Mouse (Mus musculus): ENCODE results near the gene Rbpms2. TPM values are rescaled to one million over a fixed set of nuclear protein-coding genes. Genes with fewer than 3 reads are reported as not detected.

Gene Rbpms2
- polyA plus RNA-seq, 1 experiment = 162 TPM

DNA sequence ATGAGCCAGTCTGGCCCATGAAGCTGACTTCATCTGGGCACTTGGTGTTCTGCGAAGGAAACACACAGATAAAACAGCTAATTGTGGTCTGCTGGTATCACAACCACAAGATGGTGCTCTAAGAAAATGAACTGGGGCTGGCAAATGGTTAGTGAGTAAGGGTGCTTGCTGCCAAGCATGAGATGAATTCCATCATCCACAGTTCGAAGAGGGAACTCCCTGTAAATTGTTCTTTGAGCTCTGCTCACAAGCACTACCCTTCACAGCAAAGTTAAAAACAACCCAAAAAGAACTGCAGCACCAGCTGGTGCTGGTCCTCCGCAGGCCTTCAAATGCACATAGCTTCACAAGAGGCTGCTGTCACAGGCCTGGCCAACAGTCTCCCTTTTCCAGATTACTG is 66.2 kb downstream of the Rbpms2 start:
- H3K9ac ChIP-seq (ENCODE audit: low read depth, poor library complexity, severe bottlenecking) = no peak overlapping the region
- no peaks in the 10 kb centered on the region for H3K27me3 ChIP-seq (ENCODE audit: control insufficient read depth, insufficient read depth, low read length, poor library complexity, severe bottlenecking)
- H3K4me1 ChIP-seq (ENCODE audit: control insufficient read depth, insufficient read depth, low read length) = peaks cover 2% of the 10 kb centered on the region
- H3K9me3 ChIP-seq (replicated peaks; ENCODE audit: control insufficient read depth, insufficient read depth, low read length, poor library complexity, severe bottlenecking) = no peaks in the 10 kb centered on the region
- no peak overlapping the region for H3K27ac ChIP-seq (ENCODE audit: insufficient read depth, low read length)
- H3K4me3 ChIP-seq (ENCODE audit: low read depth, low read length) = no peak overlapping the region
- TF ChIP-seq POLR2A (IDR thresholded peaks at IDR 0.05; ENCODE audit: insufficient read depth, low read length) (no peak), CTCF (IDR thresholded peaks at IDR 0.05; ENCODE audit: low read depth, low read length) (no peak), EP300 (IDR thresholded peaks at IDR 0.05; ENCODE audit: insufficient read depth, low read depth, low read length) (no peak)
- peaks cover 48% of the 10 kb centered on the region for H3K36me3 ChIP-seq (ENCODE audit: control insufficient read depth, insufficient read depth, low read length, poor library complexity, severe bottlenecking)

DNA sequence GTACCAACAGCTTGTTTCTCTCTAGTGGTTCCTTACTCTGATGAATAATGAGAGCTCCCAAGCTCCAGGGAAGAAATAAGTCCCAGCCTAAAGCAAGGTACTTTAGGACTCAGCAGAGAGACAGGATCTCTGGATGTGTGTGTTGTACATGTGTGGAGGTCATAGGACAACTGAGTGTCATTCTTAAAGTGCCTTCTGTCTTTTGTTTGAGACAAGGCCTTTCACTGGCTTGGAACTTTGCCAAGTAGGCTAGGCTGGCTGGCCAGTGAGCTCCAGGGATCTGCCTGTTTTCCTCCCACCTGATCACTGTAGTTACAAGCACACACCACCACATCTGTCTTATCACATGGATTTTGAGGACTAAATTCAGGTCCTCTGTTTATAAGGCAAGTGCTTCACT is 66.9 kb downstream of the Rbpms2 start:
- Histone ChIP-seq H3K4me1 (ENCODE audit: control insufficient read depth, insufficient read depth, low read length) (peaks cover 2% of the 10 kb centered on the region), H3K9ac (ENCODE audit: low read depth, poor library complexity, severe bottlenecking) (no peak overlapping the region), H3K36me3 (ENCODE audit: control insufficient read depth, insufficient read depth, low read length, poor library complexity, severe bottlenecking) (peaks cover 52% of the 10 kb centered on the region), H3K4me3 (ENCODE audit: low read depth, low read length) (no peak overlapping the region), H3K27me3 (ENCODE audit: control insufficient read depth, insufficient read depth, low read length, poor library complexity, severe bottlenecking) (no peaks in the 10 kb centered on the region), H3K9me3 (replicated peaks; ENCODE audit: control insufficient read depth, insufficient read depth, low read length, poor library complexity, severe bottlenecking) (no peaks in the 10 kb centered on the region), H3K27ac (ENCODE audit: insufficient read depth, low read length) (no peak overlapping the region)
- TF ChIP-seq EP300 (IDR thresholded peaks at IDR 0.05; ENCODE audit: insufficient read depth, low read depth, low read length) (no peak), POLR2A (IDR thresholded peaks at IDR 0.05; ENCODE audit: insufficient read depth, low read length) (no peak), CTCF (IDR thresholded peaks at IDR 0.05; ENCODE audit: low read depth, low read length) (no peak)

DNA sequence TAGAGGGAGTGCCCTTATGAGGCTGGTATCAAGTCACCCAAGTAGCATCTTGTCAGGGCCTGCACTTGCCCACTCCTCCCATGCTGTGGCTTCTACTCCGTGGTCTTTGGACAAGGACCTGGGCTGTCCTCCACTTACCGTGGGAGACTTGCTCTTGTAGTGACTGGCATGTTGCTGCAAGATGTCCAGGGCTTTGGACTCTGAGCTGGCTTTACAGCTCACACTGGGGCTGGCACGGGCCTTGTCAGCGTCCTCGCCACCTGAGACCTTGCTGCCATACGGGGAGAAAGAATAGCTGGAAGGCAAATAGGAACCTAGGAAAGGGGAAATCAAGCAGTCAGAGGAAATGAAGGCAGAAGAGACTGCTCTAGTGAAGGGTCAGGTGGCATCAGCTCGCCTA is 67.9 kb downstream of the Rbpms2 start:
- TF ChIP-seq POLR2A (IDR thresholded peaks at IDR 0.05; ENCODE audit: insufficient read depth, low read length) (no peak), EP300 (IDR thresholded peaks at IDR 0.05; ENCODE audit: insufficient read depth, low read depth, low read length) (no peak), CTCF (IDR thresholded peaks at IDR 0.05; ENCODE audit: low read depth, low read length) (no peak)
- Histone ChIP-seq H3K36me3 (ENCODE audit: control insufficient read depth, insufficient read depth, low read length, poor library complexity, severe bottlenecking) (peaks cover 58% of the 10 kb centered on the region), H3K4me1 (ENCODE audit: control insufficient read depth, insufficient read depth, low read length) (peaks cover 2% of the 10 kb centered on the region), H3K27ac (ENCODE audit: insufficient read depth, low read length) (no peak overlapping the region), H3K9me3 (replicated peaks; ENCODE audit: control insufficient read depth, insufficient read depth, low read length, poor library complexity, severe bottlenecking) (no peaks in the 10 kb centered on the region), H3K9ac (ENCODE audit: low read depth, poor library complexity, severe bottlenecking) (no peak overlapping the region), H3K4me3 (ENCODE audit: low read depth, low read length) (no peak overlapping the region), H3K27me3 (ENCODE audit: control insufficient read depth, insufficient read depth, low read length, poor library complexity, severe bottlenecking) (no peaks in the 10 kb centered on the region)

DNA sequence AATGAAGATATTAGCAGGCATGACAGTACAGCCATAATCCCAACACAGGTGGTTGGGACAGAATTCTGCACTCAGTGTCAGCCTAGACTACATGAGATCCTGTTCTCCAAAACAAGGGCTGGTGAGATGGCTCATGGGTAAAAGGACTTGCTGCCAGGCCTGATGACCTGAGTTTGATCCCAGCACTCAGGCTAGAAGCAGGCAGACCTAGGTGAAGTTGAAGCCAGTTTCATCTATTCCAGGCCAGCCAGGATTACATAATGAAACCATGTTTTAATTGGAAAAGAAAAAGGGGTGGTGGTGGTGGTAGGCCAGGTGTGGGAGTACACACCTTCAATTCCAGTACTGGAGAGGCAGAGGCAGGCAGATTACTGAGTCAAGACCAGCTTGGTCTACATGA is 68.5 kb downstream of the Rbpms2 start:
- H3K9ac ChIP-seq (ENCODE audit: low read depth, poor library complexity, severe bottlenecking) = no peak overlapping the region
- peaks cover under 1% of the 10 kb centered on the region for H3K4me1 ChIP-seq (ENCODE audit: control insufficient read depth, insufficient read depth, low read length)
- H3K36me3 ChIP-seq (ENCODE audit: control insufficient read depth, insufficient read depth, low read length, poor library complexity, severe bottlenecking) = peaks cover 59% of the 10 kb centered on the region
- H3K27ac ChIP-seq (ENCODE audit: insufficient read depth, low read length) = no peak overlapping the region
- no peaks in the 10 kb centered on the region for H3K9me3 ChIP-seq (replicated peaks; ENCODE audit: control insufficient read depth, insufficient read depth, low read length, poor library complexity, severe bottlenecking)
- no peak for TF ChIP-seq POLR2A (IDR thresholded peaks at IDR 0.05; ENCODE audit: insufficient read depth, low read length)
- TF ChIP-seq CTCF (IDR thresholded peaks at IDR 0.05; ENCODE audit: low read depth, low read length) = no peak
- no peak for TF ChIP-seq EP300 (IDR thresholded peaks at IDR 0.05; ENCODE audit: insufficient read depth, low read depth, low read length)
- no peaks in the 10 kb centered on the region for H3K27me3 ChIP-seq (ENCODE audit: control insufficient read depth, insufficient read depth, low read length, poor library complexity, severe bottlenecking)
- no peak overlapping the region for H3K4me3 ChIP-seq (ENCODE audit: low read depth, low read length)

DNA sequence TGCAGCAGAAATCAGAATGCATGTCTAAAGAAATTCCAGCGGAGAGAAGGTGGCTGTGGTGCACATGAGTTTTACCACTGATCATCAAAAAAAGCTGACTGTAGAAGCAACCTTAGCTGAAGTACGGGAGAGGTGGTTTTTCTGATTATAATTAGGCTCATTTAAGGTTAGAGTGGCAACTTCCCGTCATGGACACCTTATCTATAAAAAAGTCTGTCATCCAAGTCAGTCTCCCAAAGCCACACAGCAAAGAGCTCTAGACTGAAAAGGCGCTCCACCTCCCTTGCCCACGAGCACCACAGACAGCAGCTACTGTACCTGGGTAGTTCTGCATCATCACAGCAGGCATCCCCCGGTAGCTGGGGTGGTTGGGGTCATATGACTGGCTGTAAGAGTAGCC is 71.1 kb downstream of the Rbpms2 start:
- H3K9me3 ChIP-seq (replicated peaks; ENCODE audit: control insufficient read depth, insufficient read depth, low read length, poor library complexity, severe bottlenecking) = no peaks in the 10 kb centered on the region
- no peaks in the 10 kb centered on the region for H3K27me3 ChIP-seq (ENCODE audit: control insufficient read depth, insufficient read depth, low read length, poor library complexity, severe bottlenecking)
- TF ChIP-seq CTCF (IDR thresholded peaks at IDR 0.05; ENCODE audit: low read depth, low read length) = no peak
- TF ChIP-seq POLR2A (IDR thresholded peaks at IDR 0.05; ENCODE audit: insufficient read depth, low read length) = no peak
- TF ChIP-seq EP300 (IDR thresholded peaks at IDR 0.05; ENCODE audit: insufficient read depth, low read depth, low read length) = no peak
- no peak overlapping the region for H3K9ac ChIP-seq (ENCODE audit: low read depth, poor library complexity, severe bottlenecking)
- H3K4me1 ChIP-seq (ENCODE audit: control insufficient read depth, insufficient read depth, low read length) = no peaks in the 10 kb centered on the region
- H3K4me3 ChIP-seq (ENCODE audit: low read depth, low read length) = no peak overlapping the region
- no peak overlapping the region for H3K27ac ChIP-seq (ENCODE audit: insufficient read depth, low read length)
- H3K36me3 ChIP-seq (ENCODE audit: control insufficient read depth, insufficient read depth, low read length, poor library complexity, severe bottlenecking) = peaks cover 46% of the 10 kb centered on the region

DNA sequence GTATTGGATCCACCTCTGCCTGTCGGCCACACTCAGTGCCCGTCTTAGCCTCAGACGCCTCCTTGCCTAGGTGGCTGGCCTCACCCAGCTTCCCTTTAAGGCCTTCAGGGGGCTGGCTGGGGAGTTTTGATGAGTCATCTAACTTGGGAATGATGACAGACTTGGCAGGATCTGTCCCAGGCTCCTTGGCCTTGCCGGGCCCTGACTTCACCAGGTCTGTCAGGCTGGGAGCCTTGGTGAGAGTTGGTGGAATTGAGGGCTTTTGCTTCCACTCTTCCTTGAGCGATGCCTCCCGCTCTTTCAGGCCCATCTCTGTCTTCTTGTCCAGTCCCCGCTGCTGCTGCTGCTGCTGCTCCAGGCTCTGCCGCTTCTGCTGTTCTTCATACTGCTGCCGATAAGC is 72.8 kb downstream of the Rbpms2 start:
- no peak for TF ChIP-seq EP300 (IDR thresholded peaks at IDR 0.05; ENCODE audit: insufficient read depth, low read depth, low read length)
- no peak for TF ChIP-seq CTCF (IDR thresholded peaks at IDR 0.05; ENCODE audit: low read depth, low read length)
- no peak for TF ChIP-seq POLR2A (IDR thresholded peaks at IDR 0.05; ENCODE audit: insufficient read depth, low read length)
- H3K9me3 ChIP-seq (replicated peaks; ENCODE audit: control insufficient read depth, insufficient read depth, low read length, poor library complexity, severe bottlenecking) = no peaks in the 10 kb centered on the region
- peaks cover 35% of the 10 kb centered on the region for H3K36me3 ChIP-seq (ENCODE audit: control insufficient read depth, insufficient read depth, low read length, poor library complexity, severe bottlenecking)
- H3K9ac ChIP-seq (ENCODE audit: low read depth, poor library complexity, severe bottlenecking) = no peak overlapping the region
- H3K4me1 ChIP-seq (ENCODE audit: control insufficient read depth, insufficient read depth, low read length) = no peaks in the 10 kb centered on the region
- no peak overlapping the region for H3K4me3 ChIP-seq (ENCODE audit: low read depth, low read length)
- H3K27ac ChIP-seq (ENCODE audit: insufficient read depth, low read length) = no peak overlapping the region
- no peaks in the 10 kb centered on the region for H3K27me3 ChIP-seq (ENCODE audit: control insufficient read depth, insufficient read depth, low read length, poor library complexity, severe bottlenecking)
